Mouse (Mus musculus) C2C12 (cell line): ENCODE data around the gene Mup4.

Experiments
- CTCF ChIP-seq: IDR thresholded peaks from one replicate; pipeline ENCODE4 v1.5.1; 2011; ENCODE audit not compliant: control insufficient read depth, insufficient read depth, insufficient read length
- MAX ChIP-seq: IDR thresholded peaks from one replicate; pipeline ENCODE4 v1.6.1; 2011; ENCODE audit warnings: mild to moderate bottlenecking, control low read depth
- MYOD1 ChIP-seq: IDR thresholded peaks from one replicate; pipeline ENCODE4 v1.6.1; 2011; ENCODE audit warnings: low read depth; ENCODE audit not compliant: control insufficient read depth, insufficient read length
- MYOG ChIP-seq: IDR thresholded peaks from one replicate; pipeline ENCODE4 v1.6.1; 2011; ENCODE audit not compliant: control insufficient read depth, insufficient read length; ENCODE audit errors: extremely low read depth

DNA sequence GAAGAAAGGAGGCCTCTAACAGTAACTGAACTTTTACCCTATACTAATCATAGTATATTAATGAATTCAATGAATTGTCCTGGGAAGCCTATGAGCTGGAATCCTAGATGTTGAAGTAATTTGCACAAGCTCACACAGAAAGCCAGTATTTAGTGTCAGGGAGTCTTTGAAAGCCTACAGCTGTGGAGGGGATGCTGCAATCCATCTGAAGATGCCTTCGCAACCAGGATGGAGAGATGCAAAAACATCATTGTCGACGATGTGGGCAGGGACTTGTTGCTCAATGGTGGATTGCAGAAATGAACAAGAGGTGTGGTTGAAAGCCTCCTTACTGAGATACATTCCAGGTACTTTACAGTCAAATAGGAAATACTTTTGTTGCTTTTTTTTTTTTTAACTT is 42.5 kb downstream of the Mup4 start:
- TF ChIP-seq CTCF (no peak), MYOG (no peak), MAX (no peak), MYOD1 (no peak)
